Mouse (Mus musculus): ENCODE results near the gene Nxpe4.
"Not testable (repeated sequence)": the region's sequence is repeated elsewhere in the genome, so short reads cannot be mapped to it uniquely, and the experiment has no call there.

The Nxpe4 gene

DNA sequence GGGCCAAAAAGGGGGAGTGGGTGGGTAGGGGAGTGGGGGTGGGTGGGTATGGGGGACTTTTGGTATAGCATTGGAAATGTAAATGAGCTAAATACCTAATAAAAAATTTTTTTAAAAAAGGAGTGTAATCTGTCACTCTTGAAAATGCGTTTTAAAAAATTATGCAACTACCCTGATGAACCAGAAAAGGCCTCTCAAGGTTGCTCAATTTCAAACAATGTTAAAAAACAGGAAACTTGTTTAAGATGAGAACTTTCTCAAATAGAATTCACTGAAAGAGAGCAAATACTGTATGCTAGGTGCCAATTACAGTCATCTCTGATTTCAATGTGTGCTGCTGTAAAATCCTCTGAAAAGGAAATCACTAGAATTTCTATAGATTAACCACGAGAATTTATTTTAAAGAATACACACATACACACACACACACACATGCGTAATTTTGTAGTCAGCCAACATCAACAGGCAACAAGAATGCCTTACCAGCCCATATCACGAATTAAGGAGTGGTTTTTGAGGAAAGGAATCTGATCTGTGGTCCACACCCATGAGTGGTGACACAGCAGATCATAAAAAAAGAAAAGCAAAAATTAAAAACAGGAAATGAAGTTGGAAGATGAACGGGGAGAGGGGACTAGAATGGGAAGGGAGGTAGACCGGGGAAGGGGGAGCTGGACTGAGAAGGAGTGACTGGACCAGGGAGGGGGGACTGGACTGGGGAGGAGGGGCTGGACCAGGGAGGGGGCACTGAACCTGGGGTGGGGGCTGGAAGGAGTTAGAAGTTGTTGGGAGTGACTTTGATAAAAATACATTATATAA is 248.6 kb downstream of the Nxpe4 start:
- ATAC-seq (ENCODE audit: low TSS enrichment): no peak

DNA sequence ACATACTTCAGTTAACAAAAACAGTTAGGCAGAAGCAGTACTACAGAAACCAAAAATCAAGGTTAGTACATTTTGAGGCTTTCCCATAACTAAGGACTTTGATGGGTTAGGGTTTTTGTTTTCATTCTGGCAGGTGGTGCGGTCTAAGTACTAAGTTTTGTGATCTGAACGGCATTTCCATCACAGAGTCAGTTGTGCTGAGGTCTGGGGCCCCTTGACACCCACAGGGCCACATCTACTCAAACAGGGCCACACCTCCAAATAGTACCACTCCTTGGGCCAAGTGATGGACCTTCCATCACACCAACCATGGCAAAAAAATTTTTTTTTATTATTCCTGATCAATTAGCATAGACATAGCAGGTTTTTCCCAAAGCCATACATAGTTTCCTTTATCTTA is 251.8 kb downstream of the Nxpe4 start:
- no peak for ATAC-seq (ENCODE audit: low TSS enrichment)

DNA sequence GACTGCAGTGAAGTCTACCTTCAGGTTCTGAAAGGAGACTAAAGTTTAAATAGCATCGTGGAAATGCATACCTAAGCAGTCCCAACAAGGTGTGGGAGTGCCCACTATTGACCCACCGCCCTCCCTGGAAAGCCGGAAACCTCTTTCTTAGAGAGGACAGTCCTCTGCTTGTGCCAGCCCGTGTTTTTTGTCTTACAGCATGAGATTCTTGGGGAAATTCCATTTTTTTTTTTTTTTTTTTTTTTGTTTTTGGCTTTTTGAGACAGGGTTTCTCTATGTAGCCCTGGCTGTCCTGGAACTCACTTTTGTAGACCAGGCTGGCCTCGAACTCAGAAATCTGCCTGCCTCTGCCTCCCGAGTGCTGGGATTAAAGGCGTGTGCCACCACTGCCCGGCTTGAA is 255.5 kb downstream of the Nxpe4 start:
- not testable (repeated sequence) for ATAC-seq (ENCODE audit: low TSS enrichment)

DNA sequence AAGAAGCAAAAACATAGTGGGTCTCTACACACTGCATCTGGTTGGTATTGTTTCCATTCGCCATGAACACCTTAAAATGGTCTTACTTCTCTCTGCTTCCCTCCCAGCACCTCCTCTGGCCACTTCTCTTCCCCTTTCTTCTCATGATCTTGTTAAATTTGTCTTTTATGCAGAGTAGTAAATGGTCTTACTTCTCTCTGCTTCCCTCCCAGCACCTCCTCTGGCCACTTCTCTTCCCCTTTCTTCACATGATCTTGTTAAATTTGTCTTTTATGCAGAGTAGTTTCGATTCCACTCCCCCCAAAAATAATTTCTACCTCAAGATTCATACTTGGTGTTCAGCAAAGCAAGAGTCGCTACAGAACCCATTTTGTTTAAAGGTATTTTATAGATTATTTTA is 256.2 kb downstream of the Nxpe4 start:
- no peak for ATAC-seq (ENCODE audit: low TSS enrichment)

DNA sequence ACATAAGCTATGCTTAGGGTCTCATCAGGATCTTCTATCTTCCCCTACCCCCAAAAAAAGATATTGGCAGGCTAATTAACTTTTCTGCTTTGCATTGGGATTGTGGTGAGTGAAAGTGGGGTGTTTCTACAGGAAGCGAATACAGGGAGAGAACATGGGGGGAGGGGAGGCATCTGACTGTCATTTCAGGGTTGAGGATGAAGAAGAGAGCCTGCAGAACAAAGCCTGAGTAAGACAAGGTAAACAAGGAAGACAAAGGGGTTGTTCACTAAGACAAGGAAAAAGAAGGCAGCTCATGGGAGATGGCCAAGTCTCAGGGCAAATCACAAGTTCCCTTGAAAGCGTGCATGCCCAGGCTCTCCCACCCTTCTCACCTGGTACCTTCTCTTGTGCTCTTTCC is 256.6 kb downstream of the Nxpe4 start:
- ATAC-seq (ENCODE audit: low TSS enrichment): no peak

DNA sequence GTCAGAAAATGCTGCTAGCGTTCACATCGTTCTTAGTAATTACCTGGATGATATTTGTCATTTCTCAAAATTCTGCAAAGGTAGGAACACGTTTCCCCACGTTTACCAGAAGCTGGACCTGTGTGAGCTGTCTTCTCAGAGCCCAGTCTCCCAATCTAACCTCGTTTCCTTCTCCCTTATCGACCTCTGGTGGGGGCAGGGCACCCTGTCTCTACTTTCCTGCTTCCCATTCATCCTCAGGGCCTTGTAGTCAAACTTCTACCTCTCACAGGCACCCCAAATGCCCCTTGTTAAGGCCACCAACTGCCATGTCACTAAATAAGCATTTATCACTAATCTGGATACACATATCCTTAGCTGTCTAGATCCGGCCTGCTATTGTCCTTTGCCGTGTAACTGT is 257.0 kb downstream of the Nxpe4 start:
- no peak for ATAC-seq (ENCODE audit: low TSS enrichment)

DNA sequence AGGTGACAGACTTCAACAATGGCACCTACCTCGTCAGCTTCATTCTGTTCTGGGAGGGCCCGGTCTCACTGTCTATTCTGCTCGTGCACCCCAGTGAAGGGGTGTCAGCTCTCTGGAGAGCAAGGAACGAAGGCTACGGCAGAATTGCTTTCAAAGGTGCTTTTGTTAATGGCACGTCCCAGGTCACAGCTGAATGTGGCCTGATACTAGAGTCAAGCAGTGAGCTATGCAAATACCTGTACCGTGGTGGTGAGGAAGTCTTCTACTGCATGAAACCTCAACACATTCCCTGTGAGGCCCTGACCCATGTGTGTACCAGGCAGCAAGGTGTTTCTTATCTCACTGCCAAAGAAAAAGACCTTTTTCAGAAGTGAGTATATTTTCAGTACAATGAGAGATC is 258.6 kb downstream of the Nxpe4 start:
- ATAC-seq (ENCODE audit: low TSS enrichment): no peak

DNA sequence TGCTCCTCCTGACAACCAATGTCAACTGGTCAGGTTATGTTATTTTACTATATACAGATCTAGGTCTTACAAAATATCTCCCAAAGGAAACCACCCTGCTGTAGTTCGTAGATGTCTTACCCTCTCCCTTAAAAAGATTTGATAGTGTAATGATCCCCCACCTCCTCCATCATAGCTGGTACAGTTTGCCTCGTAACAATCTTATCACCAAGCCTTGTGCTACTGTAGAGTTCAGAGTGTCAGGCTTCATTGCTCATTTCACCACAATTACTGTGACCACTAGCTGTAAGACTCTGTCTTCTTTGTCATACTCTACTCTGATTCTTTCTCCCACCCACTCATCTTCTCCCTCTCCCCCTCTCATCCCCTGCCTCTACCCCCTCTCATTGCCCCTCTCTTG is 259.2 kb downstream of the Nxpe4 start:
- no peak for ATAC-seq (ENCODE audit: low TSS enrichment)

DNA sequence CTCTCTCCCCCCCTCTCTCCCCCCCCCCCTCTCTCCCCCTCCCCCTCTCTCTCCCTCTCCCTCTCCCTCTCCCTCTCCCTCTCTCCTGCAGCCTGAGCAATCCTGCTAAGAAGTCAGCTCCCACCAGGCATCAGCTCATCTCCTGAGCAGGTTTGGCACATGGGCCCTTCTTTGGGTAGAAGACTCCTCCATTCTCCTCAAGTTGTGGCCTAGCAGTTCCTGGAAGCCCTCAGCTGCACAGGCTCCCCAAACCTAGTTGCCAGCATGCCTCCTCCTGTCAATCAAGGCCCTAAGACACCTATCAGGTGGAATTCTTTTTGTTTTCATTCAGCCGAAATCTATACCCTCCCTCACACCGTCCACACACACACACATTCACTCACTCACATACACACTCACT is 259.7 kb downstream of the Nxpe4 start:
- no peak for ATAC-seq (ENCODE audit: low TSS enrichment)

DNA sequence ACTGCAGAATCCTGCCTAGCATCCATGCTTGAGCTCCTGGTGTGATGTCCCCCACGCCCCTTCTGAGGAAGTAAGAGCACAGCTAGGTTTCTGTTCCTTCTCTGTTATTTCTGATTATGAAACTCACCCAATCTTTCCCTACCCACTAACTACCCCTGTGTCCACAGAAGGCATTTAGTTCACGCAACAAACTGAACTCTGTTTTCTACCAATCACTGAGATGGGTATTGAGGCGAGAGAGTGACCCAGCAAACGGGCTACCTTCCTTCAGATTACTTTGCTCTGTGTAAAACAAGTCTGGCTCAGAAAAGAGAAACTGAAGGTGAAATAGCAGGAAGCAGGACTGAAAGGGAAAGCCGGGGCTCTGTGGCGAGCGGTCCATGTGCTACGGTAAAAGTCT is 260.6 kb downstream of the Nxpe4 start:
- no peak for ATAC-seq (ENCODE audit: low TSS enrichment)

DNA sequence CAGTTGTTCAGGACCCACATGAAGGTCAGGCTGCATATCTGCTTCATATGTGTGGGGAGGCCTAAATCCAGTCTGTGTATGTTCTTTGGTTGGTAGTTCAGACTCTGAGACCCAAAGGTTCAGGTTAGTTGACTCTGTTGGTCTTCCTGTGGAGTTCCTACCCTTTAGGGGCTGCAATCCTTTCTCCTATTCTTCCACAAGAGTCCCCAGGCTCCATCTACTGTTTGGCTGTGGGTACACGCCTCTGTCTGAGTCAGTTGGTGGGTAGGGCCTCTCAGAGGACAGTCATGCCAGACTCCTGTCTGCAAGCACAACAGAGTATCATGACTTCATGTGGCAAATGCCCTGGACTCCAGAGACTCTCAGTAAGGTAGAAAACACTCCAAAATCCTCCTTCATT is 261.4 kb downstream of the Nxpe4 start:
- no peak for ATAC-seq (ENCODE audit: low TSS enrichment)

DNA sequence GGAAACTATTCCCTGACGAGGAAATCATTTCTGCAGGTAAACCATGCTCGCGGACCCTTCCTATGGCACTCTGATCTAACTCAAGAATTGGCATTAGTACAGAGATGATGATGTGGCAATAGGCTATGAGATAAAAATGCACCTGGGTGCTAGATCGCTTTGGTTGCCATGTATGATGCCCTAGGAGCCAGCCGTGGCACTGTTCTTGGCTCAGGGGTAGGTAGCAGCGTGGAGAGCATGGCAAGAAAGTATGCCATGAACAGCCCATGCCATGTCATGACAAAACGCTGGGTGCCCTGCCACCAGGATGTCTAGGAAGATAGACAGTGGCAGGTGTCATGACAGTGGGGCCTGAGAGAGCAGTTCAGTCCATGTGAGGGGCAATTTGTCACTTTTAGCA is 265.4 kb downstream of the Nxpe4 start:
- ATAC-seq (ENCODE audit: low TSS enrichment): no peak

DNA sequence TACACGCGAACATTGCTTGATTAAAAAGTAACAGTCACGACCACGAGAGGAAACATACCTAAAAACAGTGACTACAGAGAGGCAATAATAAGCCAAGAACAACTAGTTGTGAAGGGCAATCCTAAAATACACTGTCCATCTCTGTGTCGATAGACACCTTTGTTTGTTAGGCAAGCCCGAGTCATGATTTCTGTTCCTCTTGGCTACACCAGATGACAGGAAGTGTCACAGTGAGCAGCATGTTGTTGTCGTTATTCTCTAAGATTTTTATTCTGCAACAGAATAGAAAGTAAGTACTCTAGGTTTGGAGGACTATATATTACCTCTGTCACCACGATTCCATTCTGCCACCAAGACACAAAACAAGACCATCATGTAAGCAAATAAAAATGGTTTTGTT is 270.6 kb downstream of the Nxpe4 start:
- no peak for ATAC-seq (ENCODE audit: low TSS enrichment)

DNA sequence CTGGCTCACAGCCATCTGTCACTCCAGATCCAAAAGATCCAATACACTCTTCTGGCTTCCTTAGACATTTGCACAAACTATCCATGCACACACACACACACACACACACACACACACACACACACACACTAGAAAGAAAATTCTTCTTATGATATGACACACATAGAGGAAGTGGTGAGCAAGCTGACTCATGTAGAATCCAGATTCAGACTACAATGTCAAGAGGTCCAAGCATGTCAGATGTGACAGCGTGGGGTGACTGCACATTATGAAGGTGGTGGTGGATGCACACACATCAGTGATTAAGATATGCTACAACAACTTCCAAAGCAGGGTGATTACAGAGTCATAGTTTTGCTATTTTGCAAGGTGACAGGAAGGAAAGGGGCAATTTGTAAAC is 282.1 kb downstream of the Nxpe4 start:
- no peak for ATAC-seq (ENCODE audit: low TSS enrichment)

DNA sequence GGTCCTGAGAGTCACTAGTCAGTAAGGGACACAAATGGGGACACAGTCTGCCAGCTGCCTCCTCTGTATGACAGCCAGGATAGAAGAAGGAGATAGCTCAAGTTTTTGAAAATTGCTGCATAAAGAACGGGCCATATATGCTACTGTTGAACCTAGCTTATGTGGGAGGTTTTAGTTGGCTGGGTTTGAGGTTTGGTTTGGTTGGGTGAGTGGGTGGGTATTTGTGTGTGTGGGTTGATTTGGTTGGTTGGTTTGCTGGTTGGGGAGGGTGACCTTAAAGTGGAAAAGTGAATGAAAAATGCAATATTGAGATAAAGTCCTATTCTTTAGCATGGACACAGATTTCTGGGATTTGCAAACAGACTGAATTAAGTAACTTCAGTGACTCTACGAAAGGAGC is 283.0 kb downstream of the Nxpe4 start:
- ATAC-seq (ENCODE audit: low TSS enrichment): no peak

DNA sequence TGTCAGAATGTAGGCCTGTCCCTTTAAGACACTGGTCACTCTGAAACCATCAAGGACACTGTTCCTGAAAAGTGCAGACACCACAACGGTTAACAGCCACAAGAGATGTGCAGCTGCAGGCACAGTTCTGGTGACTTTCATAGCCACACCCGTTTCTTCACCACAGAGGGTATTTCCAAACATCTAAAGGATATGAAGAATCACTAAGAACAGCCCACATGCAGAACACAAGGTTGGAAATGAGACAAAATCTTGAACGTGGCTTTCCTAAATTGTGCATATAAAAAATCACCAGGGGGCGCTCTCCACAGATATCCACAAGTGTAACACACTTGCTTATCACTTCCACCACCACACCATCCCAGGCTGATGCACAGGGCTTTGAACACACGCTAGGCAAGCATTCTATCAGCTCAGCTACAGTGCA is 286.0 kb downstream of the Nxpe4 start:
- no peak for ATAC-seq (ENCODE audit: low TSS enrichment)

All from frontal cortex, adult (tissue).